Mouse (Mus musculus) MEL (cell line): ENCODE results near the gene Clk3. TPM values are rescaled to one million over a fixed set of nuclear protein-coding genes. Genes with fewer than 3 reads are reported as not detected.

Source experiments
- DNase-seq: peaks from one replicate; pipeline ENCODE4 v3.0.0; 2011; ENCODE audit warnings: low read depth, low spot score
- H3K27ac ChIP-seq: 2 replicates; pipeline ENCODE4 v1.5.1; 2012; ENCODE audit warnings: low read depth, mild to moderate bottlenecking, control low read depth, low read length, moderate library complexity; ENCODE audit not compliant: control insufficient read depth
- H3K27me3 ChIP-seq, 2 experiments: fragments of 150-350 bp in 1 of 2; sonication (generic) in 1 of 2; 2 replicates each; pipeline ENCODE4 v1.6.1; 2012; ENCODE audit warnings: low read length in 2 of 2, mild to moderate bottlenecking in 2 of 2, improper control_type of control experiment in 1 of 2, moderate library complexity in 1 of 2; ENCODE audit not compliant: insufficient read depth in 2 of 2, control insufficient read depth in 1 of 2
- H3K36me3 ChIP-seq, 2 experiments: 2 replicates each; pipeline ENCODE4 v1.6.1; 2012 to 2014; ENCODE audit warnings: low read length in 2 of 2, improper control_type of control experiment in 1 of 2, inconsistent platforms in 1 of 2, mild to moderate bottlenecking in 1 of 2; ENCODE audit not compliant: insufficient read depth in 2 of 2, control insufficient read depth in 1 of 2
- H3K4me1 ChIP-seq, 2 experiments: fragments of 150-350 bp in 1 of 2; sonication (generic) in 1 of 2; 2 replicates each; pipeline ENCODE4 v1.6.1; 2012; ENCODE audit warnings: low read length in 2 of 2, improper control_type of control experiment in 1 of 2, mild to moderate bottlenecking in 1 of 2; ENCODE audit not compliant: insufficient read depth in 2 of 2, control insufficient read depth in 1 of 2
- H3K4me3 ChIP-seq, 2 experiments: fragments of 150-350 bp in 1 of 2; sonication (generic) in 1 of 2; 2 replicates each; pipeline ENCODE4 v1.5.1; 2012; ENCODE audit warnings: low read depth in 2 of 2, low read length in 2 of 2, mild to moderate bottlenecking in 2 of 2, moderate library complexity in 2 of 2, control low read depth in 1 of 2, improper control_type of control experiment in 1 of 2; ENCODE audit not compliant: control insufficient read depth in 1 of 2, insufficient read depth in 1 of 2
- H3K79me2 ChIP-seq: 2 replicates; pipeline ENCODE4 v1.6.1; 2012; ENCODE audit warnings: mild to moderate bottlenecking, low read length, moderate library complexity; ENCODE audit not compliant: control insufficient read depth, poor library complexity, insufficient read depth
- H3K9ac ChIP-seq: 2 replicates; pipeline ENCODE4 v1.6.1; 2012; ENCODE audit warnings: low read depth, mild to moderate bottlenecking, control low read depth, low read length, moderate library complexity; ENCODE audit not compliant: control insufficient read depth, poor library complexity, severe bottlenecking
- H3K9me3 ChIP-seq: fragments of 150-350 bp; sonication (generic); replicated peaks from 2 replicates; pipeline ENCODE4 v1.6.1; 2012; ENCODE audit warnings: mild to moderate bottlenecking, low read length, improper control_type of control experiment, moderate library complexity; ENCODE audit not compliant: insufficient read depth
- BHLHE40 ChIP-seq: IDR thresholded peaks from 2 replicates; pipeline ENCODE4 v1.6.1; 2012; ENCODE audit warnings: low read depth, mild to moderate bottlenecking, inconsistent platforms, low read length, improper control_type of control experiment, borderline replicate concordance
- CHD1 ChIP-seq: IDR thresholded peaks from 2 replicates; pipeline ENCODE4 v1.6.1; 2012; ENCODE audit warnings: low read depth, mild to moderate bottlenecking, inconsistent platforms, low read length, improper control_type of control experiment
- CHD2 ChIP-seq: IDR thresholded peaks from 2 replicates; pipeline ENCODE4 v1.6.1; 2011; ENCODE audit warnings: low read length, improper control_type of control experiment
- CTCF ChIP-seq, 3 experiments: IDR thresholded peaks in 2 of 3; conservative IDR thresholded peaks in 1 of 3; 2 replicates each; pipeline ENCODE4 v1.5.1; 2011 to 2012; ENCODE audit warnings: low read length in 3 of 3, low read depth in 2 of 3, mild to moderate bottlenecking in 2 of 3, improper control_type of control experiment in 1 of 3, inconsistent platforms in 1 of 3, mixed read lengths in 1 of 3, moderate library complexity in 1 of 3; ENCODE audit not compliant: control insufficient read depth in 1 of 3, insufficient read depth in 1 of 3, poor library complexity in 1 of 3, severe bottlenecking in 1 of 3
- E2F4 ChIP-seq: IDR thresholded peaks from 2 replicates; pipeline ENCODE4 v1.6.1; 2011; ENCODE audit warnings: low read depth, low read length, improper control_type of control experiment, borderline replicate concordance
- ELF1 ChIP-seq: IDR thresholded peaks from 2 replicates; pipeline ENCODE4 v1.6.1; 2014; ENCODE audit warnings: low read depth, mild to moderate bottlenecking, inconsistent platforms, low read length, improper control_type of control experiment, moderate library complexity
- EP300 ChIP-seq, 2 experiments: IDR thresholded peaks; 2 replicates each; pipeline ENCODE4 v1.6.1; 2011; ENCODE audit warnings: improper control_type of control experiment in 2 of 2, low read length in 2 of 2, low read depth in 1 of 2, mild to moderate bottlenecking in 1 of 2
- ETS1 ChIP-seq: IDR thresholded peaks from 2 replicates; pipeline ENCODE4 v1.6.1; 2012; ENCODE audit warnings: low read depth, mild to moderate bottlenecking, inconsistent platforms, low read length, improper control_type of control experiment, moderate library complexity
- GABPA ChIP-seq: IDR thresholded peaks from 2 replicates; pipeline ENCODE4 v1.6.1; 2012; ENCODE audit warnings: low read depth, mild to moderate bottlenecking, inconsistent platforms, low read length, improper control_type of control experiment, moderate library complexity
- GATA1 ChIP-seq: IDR thresholded peaks from 2 replicates; pipeline ENCODE4 v1.6.1; 2011; ENCODE audit warnings: low read depth, low read length, improper control_type of control experiment
- HCFC1 ChIP-seq: IDR thresholded peaks from 2 replicates; pipeline ENCODE4 v1.6.1; 2012; ENCODE audit warnings: low read depth, mild to moderate bottlenecking, inconsistent platforms, low read length, improper control_type of control experiment, moderate library complexity
- JUND ChIP-seq: IDR thresholded peaks from 2 replicates; pipeline ENCODE4 v1.6.1; 2011; ENCODE audit warnings: low read depth, mild to moderate bottlenecking, improper control_type of control experiment, low read length
- KAT2A ChIP-seq: conservative IDR thresholded peaks from 2 replicates; pipeline ENCODE4 v1.6.1; 2012; ENCODE audit warnings: low read depth, low read length, improper control_type of control experiment, inconsistent platforms
- MAX ChIP-seq: IDR thresholded peaks from 2 replicates; pipeline ENCODE4 v1.6.1; 2011; ENCODE audit warnings: low read length, improper control_type of control experiment
- MAZ ChIP-seq: IDR thresholded peaks from 2 replicates; pipeline ENCODE4 v1.6.1; 2012; ENCODE audit warnings: low read depth, mild to moderate bottlenecking, inconsistent platforms, low read length, improper control_type of control experiment
- MEF2A ChIP-seq: IDR thresholded peaks from 2 replicates; pipeline ENCODE4 v1.6.1; 2014; ENCODE audit warnings: low read depth, mild to moderate bottlenecking, inconsistent platforms, low read length, improper control_type of control experiment; ENCODE audit not compliant: poor library complexity, insufficient replicate concordance, severe bottlenecking; ENCODE audit errors: extremely low read depth
- MYB ChIP-seq: IDR thresholded peaks from 2 replicates; pipeline ENCODE4 v1.6.1; 2011; ENCODE audit warnings: mild to moderate bottlenecking, low read depth, low read length, improper control_type of control experiment
- MYC ChIP-seq: IDR thresholded peaks from 2 replicates; pipeline ENCODE4 v1.6.1; 2011; ENCODE audit warnings: low read depth, mild to moderate bottlenecking, low read length, improper control_type of control experiment, moderate library complexity
- NELFE ChIP-seq: IDR thresholded peaks from 2 replicates; pipeline ENCODE4 v1.6.1; 2011; ENCODE audit warnings: low read depth, low read length, improper control_type of control experiment
- NRF1 ChIP-seq: IDR thresholded peaks from 2 replicates; pipeline ENCODE4 v1.6.1; 2014; ENCODE audit warnings: low read depth, mild to moderate bottlenecking, inconsistent platforms, low read length, improper control_type of control experiment, moderate library complexity; ENCODE audit not compliant: poor library complexity, insufficient read depth, severe bottlenecking
- POLR2A ChIP-seq, 2 experiments: IDR thresholded peaks; 2 replicates each; pipeline ENCODE4 v1.6.1; 2011 to 2012; ENCODE audit warnings: low read length in 2 of 2, mild to moderate bottlenecking in 2 of 2, control low read depth in 1 of 2, improper control_type of control experiment in 1 of 2, low read depth in 1 of 2, moderate library complexity in 1 of 2; ENCODE audit not compliant: control insufficient read depth in 1 of 2, insufficient read depth in 1 of 2, poor library complexity in 1 of 2
- POLR2AphosphoS2 ChIP-seq: IDR thresholded peaks from 2 replicates; pipeline ENCODE4 v1.6.1; 2011; ENCODE audit warnings: low read length, improper control_type of control experiment
- RAD21 ChIP-seq: IDR thresholded peaks from 2 replicates; pipeline ENCODE4 v1.6.1; 2011; ENCODE audit warnings: mild to moderate bottlenecking, low read depth, low read length, improper control_type of control experiment
- RCOR1 ChIP-seq: IDR thresholded peaks from 2 replicates; pipeline ENCODE4 v1.6.1; 2012; ENCODE audit warnings: low read depth, mild to moderate bottlenecking, inconsistent platforms, low read length, improper control_type of control experiment
- TAL1 ChIP-seq: IDR thresholded peaks from 2 replicates; pipeline ENCODE4 v1.6.1; 2012; ENCODE audit warnings: mild to moderate bottlenecking, inconsistent platforms, low read length, moderate library complexity, mixed read lengths
- TBP ChIP-seq: IDR thresholded peaks from 2 replicates; pipeline ENCODE4 v1.8.0; 2011; ENCODE audit warnings: low read depth, low read length, improper control_type of control experiment
- TCF12 ChIP-seq: IDR thresholded peaks from 2 replicates; pipeline ENCODE4 v1.6.1; 2014; ENCODE audit warnings: low read depth, mild to moderate bottlenecking, inconsistent platforms, low read length, improper control_type of control experiment, moderate library complexity
- UBTF ChIP-seq: IDR thresholded peaks from 2 replicates; pipeline ENCODE4 v1.6.1; 2012; ENCODE audit warnings: low read depth, mild to moderate bottlenecking, inconsistent platforms, low read length, improper control_type of control experiment, moderate library complexity, borderline replicate concordance; ENCODE audit not compliant: insufficient read depth
- USF1 ChIP-seq: IDR thresholded peaks from 2 replicates; pipeline ENCODE4 v1.6.1; 2014; ENCODE audit warnings: low read depth, mild to moderate bottlenecking, inconsistent platforms, low read length, improper control_type of control experiment, moderate library complexity
- ZC3H11A ChIP-seq: IDR thresholded peaks from 2 replicates; pipeline ENCODE4 v1.6.1; 2012; ENCODE audit warnings: low read depth, mild to moderate bottlenecking, inconsistent platforms, low read length, improper control_type of control experiment
- ZKSCAN1 ChIP-seq: IDR thresholded peaks from 2 replicates; pipeline ENCODE4 v1.6.1; 2012; ENCODE audit warnings: low read depth, mild to moderate bottlenecking, inconsistent platforms, low read length, improper control_type of control experiment, moderate library complexity
- ZMIZ1 ChIP-seq: IDR thresholded peaks from 2 replicates; pipeline ENCODE4 v1.6.1; 2012; ENCODE audit warnings: low read depth, mild to moderate bottlenecking, inconsistent platforms, low read length, improper control_type of control experiment, moderate library complexity
- ZNF384 ChIP-seq: IDR thresholded peaks from 2 replicates; pipeline ENCODE4 v1.6.1; 2012; ENCODE audit warnings: low read depth, mild to moderate bottlenecking, inconsistent platforms, low read length, improper control_type of control experiment
- polyA plus RNA-seq, 2 experiments: library from polyadenylated mRNA; stranded (reverse) in 1 of 2; unstranded in 1 of 2; fragments of >175 nt in 1 of 2; fragments of >200 nt in 1 of 2; gene quantifications; 2 replicates each; pipeline versions ENCODE4 v1.2.1 to v1.2.4; 2012; ENCODE audit warnings: low replicate concordance in 2 of 2, low read depth in 1 of 2; ENCODE audit not compliant: insufficient read length in 2 of 2, insufficient read depth in 1 of 2, missing spikeins in 1 of 2
- total RNA-seq: library from RNA; depleted of rRNA; stranded (reverse); fragments of 300-350 nt; gene quantifications from 2 replicates; pipeline ENCODE4 v1.2.3, GENCODE M21; 2012

Clk3 gene
- total and polyA plus RNA-seq, 3 experiments = 31.2 to 65.6 TPM; not detected in 1

GRCm38 (mm10) chr9:57708720-57709274 is 56.9 kb downstream of the Clk3 start (continued):
- no peak for TF ChIP-seq BHLHE40
- TF ChIP-seq ETS1 = no peak
- no peak for TF ChIP-seq ZKSCAN1
- TF ChIP-seq UBTF = no peak
- no peak for TF ChIP-seq TCF12

- Histone ChIP-seq H3K4me1 (peaks cover 0 to 3% of the 10 kb centered on the region in 2 experiments; a peak in 1 of 4 replicates), H3K9ac (peak within 1 kb of the TSS; percentile 85), H3K79me2 (peaks cover 22% of the 10 kb centered on the region)
- TF ChIP-seq CHD1 (no peak), ZMIZ1 (no peak), RCOR1 (no peak), CHD2 (no peak), MYC (no peak), E2F4 (no peak), JUND (no peak), NRF1 (no peak), USF1 (no peak), ELF1 (peak; percentile 77), MAZ (peak; percentile 80; the same call in 1 of the 2 replicates), KAT2A (no peak; the same call in 1 of the 2 replicates), TBP (no peak), MAX (no peak), MYB (no peak), MEF2A (no peak), POLR2AphosphoS2 (peak; percentile 83; the same call in 1 of the 2 replicates), BHLHE40 (no peak), GATA1 (no peak), EP300 (IDR thresholded peaks at IDR 0.05; ENCODE audit: low read depth in 1 of 2, low read length in 2 of 2) (0 out of 4 replicates have a peak, but pooled peaks of 1 of the 2 experiments have one; percentile 25), NELFE (peak; percentile 79), ZNF384 (no peak), GABPA (no peak), ZC3H11A (no peak), POLR2A (IDR thresholded peaks at IDR 0.05; ENCODE audit: control insufficient read depth in 1 of 2, insufficient read depth in 1 of 2, low read depth in 1 of 2, low read length in 2 of 2, poor library complexity in 1 of 2) (peak; percentile 51 to 73; a peak in 3 of 4 replicates), RAD21 (no peak), CTCF (IDR thresholded peaks at IDR 0.05 in 2 of 3, conservative IDR thresholded peaks at IDR 0.05 in 1 of 3; ENCODE audit: control insufficient read depth in 1 of 3, insufficient read depth in 1 of 3, low read depth in 2 of 3, low read length in 3 of 3, poor library complexity in 1 of 3, severe bottlenecking in 1 of 3) (no peak), ZKSCAN1 (no peak), HCFC1 (peak; percentile 84), UBTF (no peak), TAL1 (no peak)
Measured at GRCm38 (mm10) chr9:57708068-57708719, 57.5 kb downstream of the Clk3 start, which contains the start of gene Edc3. Edc3 (plus strand) TSS chr9:57708540.

More at GRCm38 (mm10) chr9:57708068-57708719, 57.5 kb downstream of the Clk3 start, which contains the start of gene Edc3:
- Histone ChIP-seq H3K4me3 (peak within 1 kb of the TSS; percentile 84 to 91), H3K27me3 (peaks cover 1 to 2% of the 10 kb centered on the region in 2 experiments; a peak in 2 of 4 replicates), H3K36me3 (peaks cover 3 to 8% of the 10 kb centered on the region in 2 experiments; a peak in 3 of 4 replicates), H3K27ac (peak within 1 kb of the TSS; percentile 65), H3K9me3 (no peaks in the 10 kb centered on the region)
- DNase-seq = peak; percentile 95
